Mouse (Mus musculus): ENCODE data around the gene Gjb1.
A peak's percentile ranks its signal among the peaks of the same experiment; 100 is the strongest.

DNA sequence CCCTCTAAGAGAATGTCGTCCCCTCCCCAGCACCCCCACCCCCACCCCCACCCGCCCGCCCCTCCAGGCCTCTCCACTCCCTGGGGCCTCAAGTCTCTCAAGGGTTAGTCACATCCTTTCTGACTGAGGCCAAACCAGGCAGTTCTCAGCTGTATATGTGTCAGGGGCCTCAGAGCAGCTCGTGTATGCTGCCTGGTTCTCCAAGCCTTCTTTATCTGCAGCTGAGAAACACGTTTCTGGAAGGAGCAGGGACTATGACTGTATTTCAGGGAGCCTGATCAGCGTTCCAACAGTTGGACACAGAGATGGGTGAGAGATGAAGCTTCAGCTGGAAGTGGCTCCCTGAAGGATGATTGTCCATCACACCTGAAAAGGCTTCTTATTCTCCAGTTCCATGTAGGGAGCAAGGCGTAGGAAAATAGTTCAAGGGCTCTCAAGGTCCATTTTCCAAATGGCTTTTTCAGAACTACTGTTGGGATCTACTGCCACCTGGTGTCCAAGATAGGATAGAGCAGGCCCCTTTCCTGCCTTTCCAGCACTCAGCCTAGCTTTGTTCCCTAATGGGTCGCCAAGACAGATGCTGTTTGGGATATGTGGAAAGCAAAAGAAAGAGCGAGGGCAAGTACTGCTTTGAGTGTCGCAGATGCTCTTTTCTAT, 46.7 kb upstream of the Gjb1 start:
- peak; percentile 70 for TF ChIP-seq CTCF (IDR thresholded peaks at IDR 0.05; ENCODE audit: low read depth, low read length)
- no peak for TF ChIP-seq POLR2AphosphoS5 (IDR thresholded peaks at IDR 0.05; ENCODE audit: insufficient replicate concordance, low read depth, low read length)
- TF ChIP-seq TAL1 (conservative IDR thresholded peaks at IDR 0.05; ENCODE audit: low read depth, low read length), result no peak
- TF ChIP-seq GATA1 (IDR thresholded peaks at IDR 0.05; ENCODE audit: borderline replicate concordance, low read length), result no peak
